Mouse (Mus musculus) spleen, adult 12 weeks (tissue): ENCODE measurements around the gene Gm47985.
A peak's percentile ranks its signal among the peaks of the same experiment; 100 is the strongest.
"Not testable (repeated sequence)": the region's sequence is repeated elsewhere in the genome, so short reads cannot be mapped to it uniquely, and the experiment has no call there.

Experiments
- DNase-seq: peaks from one replicate; pipeline ENCODE4 v3.0.0; 2022; ENCODE audit warnings: low spot score

The Gm47985 gene

DNA sequence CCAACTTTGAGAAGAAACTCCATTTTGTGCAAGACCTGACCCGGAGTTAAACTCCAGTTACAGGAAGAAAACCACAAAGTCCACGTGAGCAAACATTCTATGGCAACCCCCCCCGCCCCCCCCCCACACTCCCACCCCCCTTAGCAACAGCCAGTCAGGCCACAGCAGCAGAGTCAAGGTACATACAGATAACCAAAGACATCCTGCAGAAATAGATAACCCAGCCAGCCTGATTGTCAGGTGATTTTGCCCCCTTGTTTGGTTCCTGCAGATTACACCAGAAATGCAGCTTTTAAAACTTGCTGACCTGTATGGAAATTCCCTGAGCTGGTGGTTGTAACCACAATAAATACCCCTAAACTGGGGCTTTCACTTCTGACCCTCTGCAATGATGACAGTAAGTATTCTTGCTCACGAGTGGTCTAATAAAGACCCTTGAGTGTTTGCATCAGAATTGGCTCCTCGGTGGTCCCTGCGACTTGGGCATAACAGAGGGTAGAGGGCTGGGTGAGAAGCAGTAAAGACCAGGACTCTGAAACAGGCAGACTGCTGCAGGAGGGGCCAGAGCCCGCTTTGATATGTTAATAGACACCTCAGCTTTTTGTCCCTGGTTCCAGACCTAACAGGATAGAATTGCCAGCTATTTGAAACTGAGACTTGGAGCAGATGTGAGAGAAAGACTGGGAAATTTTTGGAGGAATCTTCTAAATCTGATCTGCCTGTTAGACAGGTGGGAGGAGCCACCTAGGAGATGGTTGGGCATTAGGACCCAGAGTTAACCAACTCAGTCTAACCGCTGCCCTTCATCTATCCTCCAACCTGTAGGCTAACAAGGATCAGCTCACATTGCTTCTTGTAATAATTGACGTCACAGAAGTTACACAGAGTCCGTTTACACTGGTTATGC lies 5.1 kb upstream of the Gm47985 start:
- peak; percentile 12 for DNase-seq

GRCm38 (mm10) chr1:151177937-151178271 lies 4.4 kb upstream of the Gm47985 start:
- peak; percentile 30 for DNase-seq

GRCm38 (mm10) chr1:151178505-151179083 lies 3.7 kb upstream of the Gm47985 start:
- no peak for DNase-seq

DNA sequence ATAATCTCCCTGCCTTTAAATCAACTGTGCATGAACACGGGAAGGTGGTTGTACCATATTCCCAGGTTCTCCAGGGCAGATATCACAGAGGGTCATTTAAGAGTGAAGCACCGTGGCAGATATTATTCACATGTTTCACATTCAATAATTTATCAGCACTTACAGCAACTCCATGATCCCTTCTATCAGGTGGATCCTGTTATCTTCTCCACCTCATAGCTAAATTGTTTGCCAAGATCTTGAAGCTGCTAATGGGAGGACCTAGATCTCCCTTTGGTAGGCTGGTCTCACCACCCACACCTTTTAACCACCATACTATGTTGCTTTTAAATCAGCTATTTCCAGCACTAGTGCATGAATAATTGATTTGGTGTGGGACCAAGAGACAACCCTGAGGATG lies 2.2 kb upstream of the Gm47985 start:
- DNase-seq = no peak

GRCm38 (mm10) chr1:151186186-151186585 lies 3.8 kb downstream of the Gm47985 start:
- DNase-seq = not testable (repeated sequence)

GRCm38 (mm10) chr1:151186879-151187424 lies 4.6 kb downstream of the Gm47985 start:
- DNase-seq = not testable (repeated sequence)

DNA sequence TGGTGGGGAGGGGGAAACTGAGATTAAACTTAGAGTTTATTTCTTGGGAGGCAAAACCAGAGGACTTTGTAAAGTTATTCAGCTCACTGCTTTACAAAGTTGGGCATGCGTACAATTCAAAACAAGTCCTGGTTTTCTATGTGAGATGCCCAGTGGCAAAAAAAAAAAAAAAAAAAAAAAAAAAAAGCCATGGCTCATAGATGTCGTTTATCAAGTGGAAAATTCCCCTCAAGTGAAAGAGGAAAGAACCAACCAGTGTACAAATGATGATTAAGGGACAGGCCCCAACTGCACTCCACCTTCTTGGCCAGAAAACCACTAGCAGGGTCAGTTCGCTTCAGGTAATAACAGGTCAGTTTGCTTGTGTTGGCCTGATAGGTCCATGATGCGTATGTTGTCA lies 6.1 kb downstream of the Gm47985 start:
- DNase-seq = no peak

DNA sequence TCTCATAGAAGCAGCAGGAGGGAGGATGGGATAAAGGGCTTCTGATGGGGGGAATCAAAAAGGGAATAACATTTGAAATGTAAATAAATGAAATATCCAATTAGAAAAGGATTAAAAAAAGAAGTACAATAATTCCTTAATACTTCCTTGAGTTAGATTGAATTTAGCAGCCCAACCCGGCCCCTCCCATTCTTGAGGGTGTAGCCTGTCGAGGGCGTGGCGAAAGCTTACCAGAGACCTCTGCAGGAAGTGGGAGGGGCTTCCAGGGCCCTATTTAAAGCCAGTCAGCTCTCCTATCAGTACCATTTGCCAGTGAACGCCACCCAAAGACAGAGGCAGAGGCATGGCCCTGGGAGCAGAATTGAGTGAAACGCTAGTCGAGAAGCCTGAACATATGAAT lies 9.7 kb downstream of the Gm47985 start, which contains the start of gene Gm8947:
Gene Gm8947 (plus strand): TSS at position 302 of the 400 bp plus-strand sequence.
- not testable (repeated sequence) for DNase-seq

DNA sequence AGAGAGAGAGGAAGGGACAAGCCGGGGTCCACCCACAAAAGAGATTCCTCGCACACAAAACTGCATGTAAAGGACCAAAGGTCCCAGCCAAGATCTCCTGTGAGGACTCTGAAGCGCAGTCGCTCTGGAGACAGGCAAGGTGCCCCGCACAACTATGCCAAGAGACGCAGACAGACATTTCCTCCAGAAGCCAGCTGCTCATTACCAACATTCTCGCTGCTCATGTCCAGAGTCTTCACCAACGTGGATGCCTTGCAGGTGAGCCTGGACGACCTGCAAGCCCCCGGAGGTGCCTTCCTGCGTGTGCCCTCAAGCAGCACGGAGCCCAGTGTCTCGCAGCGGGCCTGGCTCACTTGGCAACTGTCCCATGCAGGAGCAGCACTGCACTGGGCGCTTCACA lies 10.4 kb downstream of the Gm47985 start:
- not testable (repeated sequence) for DNase-seq

GRCm38 (mm10) chr1:151195986-151196385 lies 13.6 kb downstream of the Gm47985 start:
- DNase-seq = not testable (repeated sequence)

DNA sequence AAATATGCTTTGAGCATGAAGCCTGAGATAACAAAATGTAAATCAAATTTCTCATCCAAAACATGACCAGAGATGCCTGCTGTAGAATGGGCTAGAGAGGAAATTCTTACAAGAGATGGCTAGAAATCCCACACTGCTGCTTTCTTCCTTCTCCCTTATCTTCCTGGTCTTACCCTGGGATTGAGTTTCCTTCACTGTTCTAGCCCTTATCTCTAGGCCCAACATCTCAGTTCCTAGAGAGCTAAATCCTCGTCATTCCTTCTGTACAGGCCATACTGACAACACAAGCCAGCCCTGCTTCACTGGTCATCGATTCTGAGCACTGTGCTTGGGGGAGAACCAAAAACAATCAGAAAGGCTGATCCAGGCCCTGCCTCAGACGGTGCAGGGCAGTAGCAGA lies 14.4 kb downstream of the Gm47985 start:
- DNase-seq = not testable (repeated sequence)

GRCm38 (mm10) chr1:151198120-151198519 lies 15.8 kb downstream of the Gm47985 start, which contains the start of gene Gm47995:
Gm47995 (plus strand) TSS chr1:151198448.
- not testable (repeated sequence) for DNase-seq

DNA sequence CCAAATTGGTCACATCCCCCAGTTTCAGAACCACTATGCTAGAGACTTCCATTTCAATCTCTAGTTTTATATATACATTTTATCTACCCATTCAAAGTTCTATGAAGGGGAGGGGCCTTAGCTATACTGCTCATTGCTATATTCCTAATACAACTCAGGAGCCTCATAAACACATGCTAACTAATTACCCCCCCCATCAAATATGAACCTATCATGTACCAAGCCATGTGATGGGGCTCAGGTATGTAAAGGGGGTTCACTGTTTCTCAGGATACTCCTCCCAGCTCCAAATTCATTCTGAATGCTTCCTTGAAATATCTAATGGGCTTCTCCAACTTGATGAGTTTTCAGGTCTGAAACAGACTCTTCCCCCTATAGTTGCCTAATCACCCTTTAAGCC lies 18.3 kb downstream of the Gm47985 start:
- not testable (repeated sequence) for DNase-seq

DNA sequence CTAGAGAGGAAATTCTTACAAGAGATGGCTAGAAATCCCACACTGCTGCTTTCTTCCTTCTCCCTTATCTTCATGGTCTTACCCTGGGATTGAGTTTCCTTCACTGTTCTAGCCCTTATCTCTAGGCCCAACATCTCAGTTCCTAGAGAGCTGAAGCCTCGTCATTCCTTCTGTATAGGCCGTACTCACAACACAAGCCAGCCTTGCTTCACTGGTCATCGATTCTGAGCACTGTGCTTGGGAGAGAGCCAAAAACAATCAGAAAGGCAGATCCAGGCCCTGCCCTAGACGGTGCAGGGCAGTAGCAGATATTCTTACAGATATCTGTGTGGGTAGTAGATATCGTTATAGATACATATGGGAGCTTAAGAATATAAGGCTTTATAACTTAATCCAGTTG lies 20.4 kb downstream of the Gm47985 start:
- DNase-seq = not testable (repeated sequence)

DNA sequence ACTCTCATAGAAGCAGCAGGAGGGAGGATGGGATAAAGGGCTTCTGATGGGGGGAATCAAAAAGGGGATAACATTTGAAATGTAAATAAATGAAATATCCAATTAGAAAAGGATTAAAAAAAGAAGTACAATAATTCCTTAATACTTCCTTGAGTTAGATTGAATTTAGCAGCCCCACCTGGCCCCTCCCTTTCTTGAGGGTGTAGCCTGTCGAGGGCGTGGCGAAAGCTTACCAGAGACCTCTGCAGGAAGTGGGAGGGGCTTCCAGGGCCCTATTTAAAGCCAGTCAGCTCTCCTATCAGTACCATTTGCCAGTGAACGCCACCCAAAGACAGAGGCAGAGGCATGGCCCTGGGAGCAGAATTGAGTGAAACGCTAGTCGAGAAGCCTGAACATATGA lies 21.5 kb downstream of the Gm47985 start, which contains the start of gene 3110040M04Rik:
Gene 3110040M04Rik (plus strand): TSS at position 304 of the 400 bp plus-strand sequence.
- not testable (repeated sequence) for DNase-seq

GRCm38 (mm10) chr1:151208493-151208892 lies 26.2 kb downstream of the Gm47985 start:
- not testable (repeated sequence) for DNase-seq

DNA sequence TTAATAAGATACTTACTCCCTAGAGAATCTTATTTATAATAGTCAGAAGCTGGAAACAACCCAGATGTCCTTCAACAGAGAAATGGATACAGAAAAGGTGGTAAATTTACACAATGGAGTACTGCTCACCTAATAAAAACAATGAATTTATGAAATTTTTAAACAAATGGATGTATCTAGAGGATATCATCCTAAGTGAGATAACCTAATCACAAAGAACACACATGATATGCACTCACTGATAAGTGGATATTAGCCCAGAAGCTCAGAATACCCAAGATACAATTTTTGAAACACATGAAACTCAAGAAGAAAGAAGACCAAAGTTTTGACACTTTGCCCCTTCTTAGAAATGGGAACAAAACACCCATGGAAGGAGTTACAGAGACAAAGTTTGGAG lies 26.6 kb downstream of the Gm47985 start:
- not testable (repeated sequence) for DNase-seq

- peak; percentile 41 for DNase-seq
Observed at GRCm38 (mm10) chr1:151209824-151210355, 27.6 kb downstream of the Gm47985 start, which contains the start of gene Gm47996. Gm47996 (plus strand) TSS chr1:151210131.

DNA sequence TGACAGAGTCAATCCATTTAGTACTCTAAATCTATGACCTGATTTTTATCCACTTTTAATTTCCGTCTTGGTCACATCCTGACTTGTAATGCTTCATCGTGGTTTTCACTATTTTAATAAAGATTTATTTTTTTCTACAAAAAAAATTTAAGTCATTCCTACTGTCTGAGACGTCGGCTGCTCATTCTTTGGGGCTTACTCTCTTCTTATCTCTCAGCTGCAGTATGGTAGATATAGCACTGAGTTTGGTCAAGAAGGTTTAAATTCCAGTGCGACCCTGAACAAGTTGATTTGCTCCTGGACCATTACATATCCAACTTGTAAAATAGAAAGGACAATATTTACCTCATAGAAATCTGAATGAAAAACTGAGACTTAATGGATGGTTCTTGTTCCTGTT lies 29.3 kb downstream of the Gm47985 start:
- DNase-seq = not testable (repeated sequence)

- DNase-seq = no peak
Observed at GRCm38 (mm10) chr1:151214862-151215261, 32.5 kb downstream of the Gm47985 start.

DNA sequence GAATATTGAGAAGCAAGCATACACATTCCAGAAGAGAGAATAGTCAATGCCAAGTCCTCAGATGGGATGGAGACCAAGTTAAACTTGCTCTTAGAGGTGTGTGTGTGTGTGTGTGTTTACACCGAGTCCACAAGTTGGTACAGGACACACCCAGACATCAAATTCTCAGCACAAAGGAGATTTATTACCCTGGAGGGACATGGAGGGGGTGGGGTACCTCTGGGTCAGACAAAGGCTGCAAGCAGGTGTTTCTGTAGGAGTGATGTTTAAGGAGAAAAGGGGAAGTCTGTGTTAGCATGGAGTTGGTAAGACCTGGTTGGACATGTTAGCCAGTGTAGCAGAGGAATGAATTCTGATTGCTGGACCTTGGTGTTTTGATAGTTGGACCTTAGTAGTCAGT lies 33.6 kb downstream of the Gm47985 start:
- no peak for DNase-seq

DNA sequence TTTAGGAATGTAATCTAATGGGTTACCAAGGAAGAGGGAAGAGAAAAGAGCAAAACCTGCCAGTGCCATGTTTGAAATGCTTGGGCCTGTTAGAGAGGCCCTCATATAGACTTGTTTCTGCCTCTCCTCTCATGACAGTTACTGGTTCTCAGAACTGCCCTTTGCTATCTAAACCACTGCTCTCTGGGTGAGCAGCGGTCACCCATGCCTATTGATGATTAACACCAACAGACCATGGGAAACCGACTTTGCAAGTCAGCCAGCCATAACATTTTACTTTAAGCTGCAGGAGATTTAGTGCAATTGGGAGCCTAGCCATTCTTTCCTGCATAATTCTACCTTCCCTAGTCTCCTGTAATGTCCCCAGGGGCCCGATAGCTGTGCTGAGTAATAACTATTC lies 34.1 kb downstream of the Gm47985 start:
- no peak for DNase-seq
